Mouse (Mus musculus): Measurements from ENCODE around the gene Sema5a. TPM values are rescaled to one million over a fixed set of nuclear protein-coding genes. Genes with fewer than 3 reads are reported as not detected.

Gene Sema5a
- polyA plus RNA-seq, 1 experiment = 7.6 TPM

- Histone ChIP-seq H3K4me3 (replicated peaks; ENCODE audit: extremely low read depth, low read depth, low read length) (no peak overlapping the region), H3K4me1 (ENCODE audit: control insufficient read depth, insufficient read depth, low read length) (peaks cover 2% of the 10 kb centered on the region)
- DNase-seq = no peak
- no peak for TF ChIP-seq CTCF (IDR thresholded peaks at IDR 0.05; ENCODE audit: insufficient read depth, low read length)
- no peak for TF ChIP-seq POLR2A (IDR thresholded peaks at IDR 0.05; ENCODE audit: borderline replicate concordance, extremely low read depth, low read depth, low read length)
- WGBS = 56% methylated on average over 9 of the region's 9 CpGs
Measured at GRCm38 (mm10) chr15:32265378-32265934, 20.8 kb downstream of the Sema5a start.

DNA sequence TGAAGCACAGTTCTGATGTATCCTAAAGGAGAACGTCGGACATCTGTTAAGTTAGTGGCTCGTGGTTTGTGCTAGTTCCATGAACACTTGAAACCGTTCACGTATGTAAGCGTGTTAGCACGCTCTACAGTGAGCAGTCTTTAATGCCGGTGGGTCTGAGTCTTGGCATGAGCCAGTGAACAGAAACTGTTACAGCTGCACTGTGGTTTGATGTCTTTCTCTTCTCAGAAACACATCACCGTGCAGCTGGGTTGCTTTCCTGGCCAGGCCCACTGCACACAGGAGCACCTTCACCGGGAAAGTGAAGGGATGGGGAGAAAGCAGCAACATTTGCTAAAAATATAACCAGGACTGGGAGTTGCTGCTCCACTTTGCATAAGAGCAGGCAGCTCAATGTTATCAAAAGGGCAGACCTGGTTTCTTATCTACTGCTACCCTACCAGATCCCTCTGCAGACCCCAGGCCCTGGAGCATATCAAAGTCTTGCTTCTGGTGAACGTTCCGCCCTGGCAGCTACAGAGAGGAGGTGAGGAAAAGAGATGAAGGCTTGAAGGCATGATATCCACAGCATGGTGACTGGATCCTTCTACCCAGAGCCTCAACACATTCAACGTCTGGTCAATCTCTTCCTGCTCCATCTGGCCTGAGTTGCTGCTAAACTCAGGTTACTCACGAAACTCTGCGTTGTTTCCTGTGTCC, 21.7 kb downstream of the Sema5a start:
- Histone ChIP-seq H3K4me1 (ENCODE audit: control insufficient read depth, insufficient read depth, low read length) (peaks cover 2% of the 10 kb centered on the region), H3K4me3 (replicated peaks; ENCODE audit: extremely low read depth, low read depth, low read length) (no peak overlapping the region)
- WGBS = 64% methylated on average over 15 of the region's 15 CpGs
- TF ChIP-seq POLR2A (IDR thresholded peaks at IDR 0.05; ENCODE audit: borderline replicate concordance, extremely low read depth, low read depth, low read length) (no peak), CTCF (IDR thresholded peaks at IDR 0.05; ENCODE audit: insufficient read depth, low read length) (no peak)
- DNase-seq = no peak

GRCm38 (mm10) chr15:32270106-32270505, 25.5 kb downstream of the Sema5a start:
- no peak overlapping the region for H3K4me3 ChIP-seq (replicated peaks; ENCODE audit: extremely low read depth, low read depth, low read length)
- peaks cover 2% of the 10 kb centered on the region; the same call in 1 of the 2 replicates for H3K4me1 ChIP-seq (ENCODE audit: control insufficient read depth, insufficient read depth, low read length)
- DNase-seq = no peak
- WGBS = 50% methylated on average over 2 of the region's 2 CpGs
- TF ChIP-seq POLR2A (IDR thresholded peaks at IDR 0.05; ENCODE audit: borderline replicate concordance, extremely low read depth, low read depth, low read length) (no peak), CTCF (IDR thresholded peaks at IDR 0.05; ENCODE audit: insufficient read depth, low read length) (no peak)

DNA sequence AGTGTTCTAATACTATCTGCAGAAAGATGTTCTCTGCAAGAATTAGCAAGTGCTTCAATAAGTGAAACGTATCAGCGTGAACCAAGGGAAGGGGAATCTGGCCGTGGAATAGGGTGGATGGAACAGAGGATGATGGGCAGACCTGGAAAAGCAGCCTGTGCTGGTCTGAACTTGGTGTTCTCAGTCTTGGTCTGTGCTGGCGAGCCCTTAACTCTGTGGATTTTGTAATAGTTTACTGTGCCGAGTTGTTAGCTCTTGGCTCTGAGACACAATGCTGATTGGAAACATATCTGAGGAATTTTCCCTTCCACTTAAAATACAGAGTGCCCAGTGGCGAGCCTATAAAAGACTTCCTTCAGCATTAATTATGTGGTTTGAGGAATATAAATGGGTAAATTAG, 29.3 kb downstream of the Sema5a start:
- TF ChIP-seq CTCF (IDR thresholded peaks at IDR 0.05; ENCODE audit: insufficient read depth, low read length) (no peak), POLR2A (IDR thresholded peaks at IDR 0.05; ENCODE audit: borderline replicate concordance, extremely low read depth, low read depth, low read length) (no peak)
- no peak overlapping the region for H3K4me3 ChIP-seq (replicated peaks; ENCODE audit: extremely low read depth, low read depth, low read length)
- no peak for DNase-seq
- WGBS = 61% methylated on average over 6 of the region's 6 CpGs
- no peaks in the 10 kb centered on the region for H3K4me1 ChIP-seq (ENCODE audit: control insufficient read depth, insufficient read depth, low read length)

GRCm38 (mm10) chr15:32275020-32275419, 30.4 kb downstream of the Sema5a start:
- TF ChIP-seq POLR2A (IDR thresholded peaks at IDR 0.05; ENCODE audit: borderline replicate concordance, extremely low read depth, low read depth, low read length) (no peak), CTCF (IDR thresholded peaks at IDR 0.05; ENCODE audit: insufficient read depth, low read length) (no peak)
- 80% methylated on average over 5 of the region's 5 CpGs for WGBS
- DNase-seq = no peak
- H3K4me1 ChIP-seq (ENCODE audit: control insufficient read depth, insufficient read depth, low read length) = no peaks in the 10 kb centered on the region
- no peak overlapping the region for H3K4me3 ChIP-seq (replicated peaks; ENCODE audit: extremely low read depth, low read depth, low read length)

DNA sequence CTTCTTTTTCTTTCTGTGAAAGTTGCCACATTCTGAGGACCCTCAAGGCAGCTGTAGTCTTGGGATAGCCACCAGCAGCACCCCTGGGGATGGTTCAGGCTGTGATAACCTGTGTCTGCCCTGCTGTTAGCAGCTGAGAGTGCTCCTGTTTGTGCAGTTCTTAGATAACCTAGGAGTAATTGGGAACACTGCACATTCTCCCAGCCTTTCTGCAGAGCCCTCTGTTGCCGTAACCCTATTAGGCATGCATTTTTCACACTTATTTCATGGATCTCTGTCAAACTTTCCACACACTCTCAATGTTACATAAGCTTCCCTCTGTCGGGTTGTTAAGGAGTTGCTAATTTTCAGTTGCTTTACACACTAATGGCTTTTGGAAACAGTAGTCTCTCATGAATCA, 34.0 kb downstream of the Sema5a start:
- H3K4me3 ChIP-seq (replicated peaks; ENCODE audit: extremely low read depth, low read depth, low read length) = no peak overlapping the region
- WGBS = 59% methylated on average over 2 of the region's 2 CpGs
- DNase-seq = no peak
- H3K4me1 ChIP-seq (ENCODE audit: control insufficient read depth, insufficient read depth, low read length) = no peaks in the 10 kb centered on the region
- TF ChIP-seq CTCF (IDR thresholded peaks at IDR 0.05; ENCODE audit: insufficient read depth, low read length) (no peak), POLR2A (IDR thresholded peaks at IDR 0.05; ENCODE audit: borderline replicate concordance, extremely low read depth, low read depth, low read length) (no peak)

- TF ChIP-seq CTCF (IDR thresholded peaks at IDR 0.05; ENCODE audit: insufficient read depth, low read length) = no peak
- no peak for TF ChIP-seq POLR2A (IDR thresholded peaks at IDR 0.05; ENCODE audit: borderline replicate concordance, extremely low read depth, low read depth, low read length)
- Histone ChIP-seq H3K4me1 (ENCODE audit: control insufficient read depth, insufficient read depth, low read length) (no peaks in the 10 kb centered on the region), H3K4me3 (replicated peaks; ENCODE audit: extremely low read depth, low read depth, low read length) (no peak overlapping the region)
- DNase-seq = no peak
- 61% methylated on average over 4 of the region's 4 CpGs for WGBS
Measured at GRCm38 (mm10) chr15:32281374-32281773, 36.8 kb downstream of the Sema5a start.

DNA sequence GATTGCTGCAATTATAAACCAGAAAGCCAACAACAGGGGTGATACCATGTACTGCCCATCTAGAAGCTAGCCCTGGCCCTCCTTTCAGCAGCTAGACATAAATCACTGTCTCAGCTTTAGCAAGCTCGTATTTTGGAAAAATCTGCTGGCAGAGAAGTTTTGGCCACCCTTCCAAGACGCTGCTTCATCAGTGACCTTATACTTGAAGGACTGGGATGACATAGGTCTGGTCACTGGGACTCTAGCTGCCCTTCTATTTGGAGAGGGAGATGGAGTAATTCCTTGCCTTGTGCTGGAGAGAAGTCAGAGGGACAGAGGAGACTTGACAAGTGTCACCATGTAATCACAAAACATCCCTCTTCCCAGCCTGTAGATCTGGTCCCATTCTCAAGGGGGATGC, 40.1 kb downstream of the Sema5a start:
- TF ChIP-seq CTCF (IDR thresholded peaks at IDR 0.05; ENCODE audit: insufficient read depth, low read length) = no peak
- H3K4me3 ChIP-seq (replicated peaks; ENCODE audit: extremely low read depth, low read depth, low read length) = no peak overlapping the region
- WGBS = 56% methylated on average over 2 of the region's 2 CpGs

GRCm38 (mm10) chr15:32286296-32286695, 41.7 kb downstream of the Sema5a start:
- DNase-seq = no peak
- no peak for TF ChIP-seq POLR2A (IDR thresholded peaks at IDR 0.05; ENCODE audit: borderline replicate concordance, extremely low read depth, low read depth, low read length)
- WGBS = 68% methylated on average over 3 of the region's 3 CpGs

More for the DNA sequence above, 40.1 kb downstream of the Sema5a start:
- DNase-seq = no peak
- H3K4me1 ChIP-seq (ENCODE audit: control insufficient read depth, insufficient read depth, low read length) = no peaks in the 10 kb centered on the region

GRCm38 (mm10) chr15:32288480-32288879, 43.9 kb downstream of the Sema5a start:
- WGBS = 26% methylated on average over 6 of the region's 6 CpGs
- no peak for DNase-seq
- no peaks in the 10 kb centered on the region for H3K4me1 ChIP-seq (ENCODE audit: control insufficient read depth, insufficient read depth, low read length)
- TF ChIP-seq POLR2A (IDR thresholded peaks at IDR 0.05; ENCODE audit: borderline replicate concordance, extremely low read depth, low read depth, low read length) (no peak), CTCF (IDR thresholded peaks at IDR 0.05; ENCODE audit: insufficient read depth, low read length) (no peak)
- H3K4me3 ChIP-seq (replicated peaks; ENCODE audit: extremely low read depth, low read depth, low read length) = no peak overlapping the region

More at GRCm38 (mm10) chr15:32286296-32286695, 41.7 kb downstream of the Sema5a start:
- H3K4me3 ChIP-seq (replicated peaks; ENCODE audit: extremely low read depth, low read depth, low read length) = no peak overlapping the region
- H3K4me1 ChIP-seq (ENCODE audit: control insufficient read depth, insufficient read depth, low read length) = no peaks in the 10 kb centered on the region
